Mouse (Mus musculus) testis, adult 2 months (tissue): ENCODE measurements around the gene Rrp1b. TPM values are rescaled to one million over a fixed set of nuclear protein-coding genes. Genes with fewer than 3 reads are reported as not detected.

ENCODE experiments used
- H3K27ac ChIP-seq: fragments of 200-500 bp; 2 replicates; pipeline ENCODE4 v1.5.1; 2012; ENCODE audit warnings: low read depth, low read length; ENCODE audit not compliant: control insufficient read depth, insufficient read depth
- H3K27me3 ChIP-seq: fragments of 200-500 bp; 2 replicates; pipeline ENCODE4 v1.6.1; 2012; ENCODE audit warnings: mild to moderate bottlenecking, low read length, moderate library complexity; ENCODE audit not compliant: control insufficient read depth, insufficient read depth
- H3K36me3 ChIP-seq: fragments of 200-500 bp; 2 replicates; pipeline ENCODE4 v1.6.1; 2012; ENCODE audit warnings: mild to moderate bottlenecking, low read length; ENCODE audit not compliant: control insufficient read depth, insufficient read depth
- H3K4me1 ChIP-seq: fragments of 200-500 bp; 2 replicates; pipeline ENCODE4 v1.6.1; 2012; ENCODE audit warnings: low read length; ENCODE audit not compliant: control insufficient read depth, insufficient read depth
- H3K4me3 ChIP-seq: fragments of 200-500 bp; 2 replicates; pipeline ENCODE4 v1.5.1; 2012; ENCODE audit warnings: low read depth, mild to moderate bottlenecking, low read length, moderate library complexity, mixed read lengths; ENCODE audit not compliant: control insufficient read depth
- CTCF ChIP-seq: fragments of 200-500 bp; IDR thresholded peaks from 2 replicates; pipeline ENCODE4 v1.5.1; 2012; ENCODE audit warnings: low read depth, mild to moderate bottlenecking, inconsistent platforms, low read length, moderate library complexity; ENCODE audit not compliant: control insufficient read depth, insufficient read depth, insufficient replicate concordance
- POLR2A ChIP-seq: fragments of 200-500 bp; IDR thresholded peaks from 2 replicates; pipeline ENCODE4 v1.6.1; 2012; ENCODE audit warnings: low read depth, mild to moderate bottlenecking, inconsistent platforms, low read length, moderate library complexity; ENCODE audit not compliant: control insufficient read depth
- polyA plus RNA-seq: library from polyadenylated mRNA; depleted of rRNA; stranded (reverse); fragments of >200 nt; gene quantifications from 2 replicates; pipeline ENCODE4 v1.2.3, GENCODE M21; 2012

Gene Rrp1b
- polyA plus RNA-seq, 1 experiment, result 6.7 TPM

- no peaks in the 10 kb centered on the region for H3K27me3 ChIP-seq
- no peaks in the 10 kb centered on the region for H3K4me1 ChIP-seq
- H3K36me3 ChIP-seq, result peaks cover 4% of the 10 kb centered on the region
- no peak overlapping the region for H3K4me3 ChIP-seq
- no peak overlapping the region for H3K27ac ChIP-seq
- TF ChIP-seq CTCF, result no peak
- no peak for TF ChIP-seq POLR2A
These were observed 14.0 kb downstream of the Rrp1b start for GRCm38 (mm10) chr17:32049914-32050313.

- no peaks in the 10 kb centered on the region for H3K27me3 ChIP-seq
- peaks cover 4% of the 10 kb centered on the region for H3K36me3 ChIP-seq
- no peaks in the 10 kb centered on the region for H3K4me1 ChIP-seq
- no peak overlapping the region for H3K27ac ChIP-seq
- H3K4me3 ChIP-seq, result no peak overlapping the region
- TF ChIP-seq CTCF, result no peak
- no peak for TF ChIP-seq POLR2A
These were observed 14.7 kb downstream of the Rrp1b start for GRCm38 (mm10) chr17:32050609-32051008.

GRCm38 (mm10) chr17:32052237-32053080, 16.6 kb downstream of the Rrp1b start:
- peak overlapping the region; percentile 83; the same call in 1 of the 2 replicates for H3K4me3 ChIP-seq
- no peak overlapping the region for H3K27ac ChIP-seq
- H3K27me3 ChIP-seq, result no peaks in the 10 kb centered on the region
- H3K4me1 ChIP-seq, result no peaks in the 10 kb centered on the region
- TF ChIP-seq CTCF, result no peak
- no peak for TF ChIP-seq POLR2A
- H3K36me3 ChIP-seq, result peaks cover 8% of the 10 kb centered on the region

- TF ChIP-seq CTCF (no peak), POLR2A (no peak)
- no peaks in the 10 kb centered on the region for H3K4me1 ChIP-seq
- H3K4me3 ChIP-seq, result no peak overlapping the region
- no peak overlapping the region for H3K27ac ChIP-seq
- peaks cover 10% of the 10 kb centered on the region for H3K36me3 ChIP-seq
- no peaks in the 10 kb centered on the region for H3K27me3 ChIP-seq
These were observed 17.8 kb downstream of the Rrp1b start for GRCm38 (mm10) chr17:32053677-32054076.

GRCm38 (mm10) chr17:32057843-32058242, 21.9 kb downstream of the Rrp1b start:
- Histone ChIP-seq H3K36me3 (peaks cover 8% of the 10 kb centered on the region), H3K4me3 (no peak overlapping the region), H3K27ac (no peak overlapping the region), H3K4me1 (no peaks in the 10 kb centered on the region), H3K27me3 (no peaks in the 10 kb centered on the region)
- TF ChIP-seq POLR2A (no peak), CTCF (no peak)

- Histone ChIP-seq H3K4me3 (no peak overlapping the region), H3K27ac (no peak overlapping the region), H3K27me3 (no peaks in the 10 kb centered on the region), H3K4me1 (no peaks in the 10 kb centered on the region), H3K36me3 (peaks cover 8% of the 10 kb centered on the region)
- TF ChIP-seq POLR2A (no peak), CTCF (no peak)
These were observed 23.2 kb downstream of the Rrp1b start for GRCm38 (mm10) chr17:32059084-32059483.

- H3K4me1 ChIP-seq, result no peaks in the 10 kb centered on the region
- TF ChIP-seq POLR2A (no peak), CTCF (no peak)
- peak overlapping the region; percentile 55 for H3K4me3 ChIP-seq
- peaks cover 5% of the 10 kb centered on the region for H3K36me3 ChIP-seq
- H3K27ac ChIP-seq, result no peak overlapping the region
- H3K27me3 ChIP-seq, result no peaks in the 10 kb centered on the region
These were observed 25.3 kb downstream of the Rrp1b start for GRCm38 (mm10) chr17:32061219-32061618.
